In genomic region chr5:38479545-38479907, GRCm38 (mm10) we compare ENCODE assay signal across 8 mouse cellular contexts. TPM values are rescaled to one million over a fixed set of nuclear protein-coding genes. Genes with fewer than 3 reads are reported as not detected.
A peak's percentile ranks its signal among the peaks of the same experiment; 100 is the strongest.
DNase-seq lines count a peak whose midpoint lies in the region; ATAC-seq lines count a peak whose summit lies in the region.
"Not testable (repeated sequence)": the region's sequence is repeated elsewhere in the genome, so short reads cannot be mapped to it uniquely, and the experiment has no call there.

No protein-coding gene starts in this region.

- H3K36me3 ChIP-seq in forebrain, embryonic 12.5 days (replicated peaks); heart, embryonic 13.5 days; intestine, embryonic 15.5 days; limb, embryonic 15.5 days; neural tube, embryonic 13.5 days: not testable (repeated sequence)
- H3K36me3 ChIP-seq in macrophage (ENCODE audit: inconsistent target) = peaks cover 15% of the 10 kb centered on the region; the same call in 1 of the 2 replicates

- not testable (repeated sequence) for H3K9me3 ChIP-seq in forebrain, embryonic 12.5 days; heart, embryonic 13.5 days; intestine, embryonic 15.5 days; limb, embryonic 15.5 days; neural tube, embryonic 13.5 days

- H3K4me3 ChIP-seq in forebrain, embryonic 12.5 days (replicated peaks) = 0 out of 2 replicates have a peak overlapping the region, but pooled peaks have one; percentile 2
- peak overlapping the region; percentile 46 for H3K4me3 ChIP-seq in heart, embryonic 13.5 days
- H3K4me3 ChIP-seq in intestine, embryonic 15.5 days (replicated peaks) = peak overlapping the region; percentile 38
- H3K4me3 ChIP-seq in limb, embryonic 15.5 days = peak overlapping the region; percentile 31
- peak overlapping the region; percentile 65 for H3K4me3 ChIP-seq in macrophage (ENCODE audit: inconsistent target)
- H3K4me3 ChIP-seq in neural tube, embryonic 13.5 days = peak overlapping the region; percentile 23

- DNase-seq in 416B (ENCODE audit: low read depth) = peak; percentile 48
- peak; percentile 19 for DNase-seq in cerebellum, adult 11-12 months

- H3K79me2 ChIP-seq in macrophage (ENCODE audit: inconsistent target) = peaks cover 13% of the 10 kb centered on the region

- not testable (repeated sequence) for H3K27ac ChIP-seq in forebrain, embryonic 12.5 days; limb, embryonic 15.5 days
- peak overlapping the region; percentile 64 for H3K27ac ChIP-seq in heart, embryonic 13.5 days (replicated peaks)
- H3K27ac ChIP-seq in intestine, embryonic 15.5 days = peak overlapping the region; percentile 86
- H3K27ac ChIP-seq in macrophage = peak overlapping the region; percentile 84
- H3K27ac ChIP-seq in neural tube, embryonic 13.5 days (replicated peaks) = peak overlapping the region; percentile 59

- H3K27me3 ChIP-seq in forebrain, embryonic 12.5 days; intestine, embryonic 15.5 days (replicated peaks); limb, embryonic 15.5 days: not testable (repeated sequence)
- H3K27me3 ChIP-seq in heart, embryonic 13.5 days (replicated peaks) = peaks cover 19% of the 10 kb centered on the region; the same call in 1 of the 2 replicates
- peaks cover 14% of the 10 kb centered on the region; the same call in 1 of the 2 replicates for H3K27me3 ChIP-seq in neural tube, embryonic 13.5 days

- H3K4me1 ChIP-seq in forebrain, embryonic 12.5 days = peaks cover 13% of the 10 kb centered on the region
- peaks cover 22% of the 10 kb centered on the region for H3K4me1 ChIP-seq in heart, embryonic 13.5 days
- not testable (repeated sequence) for H3K4me1 ChIP-seq in intestine, embryonic 15.5 days (replicated peaks)
- peaks cover 20% of the 10 kb centered on the region for H3K4me1 ChIP-seq in limb, embryonic 15.5 days
- H3K4me1 ChIP-seq in neural tube, embryonic 13.5 days (replicated peaks) = peaks cover 26% of the 10 kb centered on the region

- not testable (repeated sequence) for H3K9ac ChIP-seq in forebrain, embryonic 12.5 days; limb, embryonic 15.5 days
- H3K9ac ChIP-seq in heart, embryonic 13.5 days = peak overlapping the region; percentile 63; the same call in 1 of the 2 replicates
- peak overlapping the region; percentile 38 for H3K9ac ChIP-seq in intestine, embryonic 15.5 days
- peak overlapping the region; percentile 46; the same call in 1 of the 2 replicates for H3K9ac ChIP-seq in neural tube, embryonic 13.5 days

- not testable (repeated sequence) for ATAC-seq in forebrain, embryonic 12.5 days (ENCODE audit: low FRiP score); limb, embryonic 15.5 days (ENCODE audit: insufficient number of reproducible peaks, low FRiP score, low TSS enrichment, low read depth)
- peak; percentile 56; the same call in 1 of the 2 replicates for ATAC-seq in heart, embryonic 13.5 days (ENCODE audit: extremely low read depth, insufficient number of reproducible peaks, low FRiP score, low TSS enrichment)
- ATAC-seq in intestine, embryonic 15.5 days = peak; percentile 54
- peak; percentile 46; the same call in 1 of the 2 replicates for ATAC-seq in neural tube, embryonic 13.5 days (ENCODE audit: low read depth)

- peak overlapping the region; percentile 33 for H3K4me2 ChIP-seq in forebrain, embryonic 12.5 days
- H3K4me2 ChIP-seq in heart, embryonic 13.5 days = peak overlapping the region; percentile 71
- H3K4me2 ChIP-seq in intestine, embryonic 15.5 days (replicated peaks) = peak overlapping the region; percentile 76
- peak overlapping the region; percentile 50 for H3K4me2 ChIP-seq in limb, embryonic 15.5 days
- H3K4me2 ChIP-seq in neural tube, embryonic 13.5 days = peak overlapping the region; percentile 53

RNA-seq across cellular contexts. Expression of gene Slc2a9, which starts 23.4 kb away (rescaled TPM):
- 0.14 and 0.29 TPM in 2 replicates for polyA plus RNA-seq in forebrain, embryonic 12.5 days (2016; fragmentation: Nextera tagmentation; extraction: Ambion mirVana)
- polyA plus RNA-seq in heart, embryonic 13.5 days (2015; fragmentation: Nextera tagmentation; extraction: Ambion mirVana) = 0.27 and 0.42 TPM in 2 replicates
- polyA plus RNA-seq in intestine, embryonic 15.5 days (2015; fragmentation: Nextera tagmentation; extraction: Ambion mirVana) = 1.6 and 1.8 TPM in 2 replicates
- 0.35 and 0.68 TPM in 2 replicates for polyA plus RNA-seq in limb, embryonic 15.5 days (2015; fragmentation: Nextera tagmentation; extraction: Ambion mirVana)
- 10 to 100 TPM in 21 of 26 experiments, 1 to 10 TPM in 5; 1.5 to 89.4 (median 23.4) TPM for total RNA-seq in macrophage (2018; cell fraction: chromatin; rRNA removed)
- 10 to 100 TPM in 17 of 26 experiments, 1 to 10 TPM in 9; 7.1 to 29.1 (median 12.3) TPM for total RNA-seq in macrophage (2018; cell fraction: cytosol; rRNA removed)
- 10 to 100 TPM in 21 of 26 experiments, 1 to 10 TPM in 5; 4.9 to 50.8 (median 19.6) TPM for total RNA-seq in macrophage (2018; cell fraction: nucleus; rRNA removed)
- polyA plus RNA-seq in macrophage (2018) = 8.5 to 10.7 TPM (median 9.2 TPM) in 3 replicates
- 0.12 and 0.64 TPM in 2 replicates for polyA plus RNA-seq in neural tube, embryonic 13.5 days (2015; fragmentation: Nextera tagmentation; extraction: Ambion mirVana)

Comparison
In these comparisons a context has a peak if more than half of its experiments do, and no peak if none do; other contexts are left out.
1. H3K4me3 ChIP-seq: peak in every context shown above with its lines; median percentile 65 in macrophage; 46 in heart, embryonic 13.5 days; 38 in intestine, embryonic 15.5 days; 31 in limb, embryonic 15.5 days; 23 in neural tube, embryonic 13.5 days; 2 in forebrain, embryonic 12.5 days.